Comparison of ENCODE assay signal across 27 mouse cellular contexts in genomic region chr2:104226057-104226456, GRCm38 (mm10).
DNase-seq lines count a peak whose midpoint lies in the region; ATAC-seq and TF ChIP-seq lines count a peak whose summit lies in the region.
"Had no signal": no experiment of that assay in that cellular context is flagged by ENCODE, and none has a peak within 500 bp of the region (broad histone marks: within the 10 kb centered on the region; RNA-seq: fewer than 3 reads in every experiment).

No protein-coding gene starts in this region.

- no peak overlapping the region for H3K4me3 ChIP-seq in left cerebral cortex, adult 2 months
- H3K4me3 ChIP-seq: forebrain, embryonic 10.5 days; heart, adult 2 months; heart, embryonic 10.5 days; heart, embryonic 13.5 days had no signal

- peak overlapping the region; percentile 84 for H3K27ac ChIP-seq in left cerebral cortex, adult 2 months
- H3K27ac ChIP-seq: forebrain, embryonic 10.5 days; heart, adult 2 months; heart, embryonic 10.5 days; heart, embryonic 13.5 days; hindbrain, embryonic 14.5 days; hindbrain, postnatal 0 days had no signal

- DNase-seq in frontal cortex, postnatal 14 days (ENCODE audit: low spot score in 2 of 2) = no peak
- no peak for DNase-seq in left cerebral cortex, adult 2 months (ENCODE audit: extremely low spot score in 1 of 2, low spot score in 2 of 2)
- no peak for DNase-seq in left cerebral cortex, postnatal 10 days (ENCODE audit: extremely low spot score in 1 of 2, low spot score in 2 of 2)
- DNase-seq in right cerebral cortex, adult 2 months (ENCODE audit: low spot score in 2 of 2) = peak; percentile 36 to 46
- no peak for DNase-seq in right cerebral cortex, postnatal 10 days (ENCODE audit: low spot score in 2 of 2)
- DNase-seq in telencephalon, adult 2 months (ENCODE audit: low read depth, low spot score) = peak; percentile 73
- DNase-seq in urinary bladder, postnatal 25 days (ENCODE audit: low spot score) = no peak
- DNase-seq: adrenal gland, postnatal 10 days; B cell, adult 2 months; cerebellum, adult 11-12 months; cerebellum, adult 8-10 months; cerebellum, postnatal 10 days; cerebellum, postnatal 36 days; gastrocnemius, postnatal 10 days; gastrocnemius, postnatal 36 days; heart, adult 2 months; heart, postnatal 14 days; heart, postnatal 4 days had no signal

- TF ChIP-seq CTCF in left cerebral cortex, adult 2 months (IDR thresholded peaks at IDR 0.05) = no peak

- intact Hi-C loops in left cerebral cortex, adult 2 months (cut with DNase I) = loop anchor here (5.0 to 10.0 kb wide), 2 partner anchors 96 to 189 kb away; partner anchors contain the start of gene D430041D05Rik
- intact Hi-C loops in left cerebral cortex, postnatal 10 days (cut with DNase I) = no loop called here

- ATAC-seq in frontal cortex, adult (ENCODE audit: low TSS enrichment) = peak; percentile 83
- ATAC-seq: forebrain, embryonic 14.5 days; hindbrain, postnatal 0 days; inflammation-experienced regulatory T-cells, adult 6 months; Patski had no signal

Comparison
In these comparisons a context has a peak if more than half of its experiments do, and no peak if none do; other contexts are left out.
1. DNase-seq: peak in right cerebral cortex, adult 2 months (2 of 2) and telencephalon, adult 2 months (single experiment); none in frontal cortex, postnatal 14 days (0 of 2), left cerebral cortex, adult 2 months (0 of 2), left cerebral cortex, postnatal 10 days (0 of 2), right cerebral cortex, postnatal 10 days (0 of 2) and urinary bladder, postnatal 25 days (single experiment).